Mouse (Mus musculus): ENCODE measurements around the gene Ccnk.

- no peak for TF ChIP-seq CTCF (IDR thresholded peaks at IDR 0.05; ENCODE audit: low read depth, low read length)
- TF ChIP-seq POLR2A (IDR thresholded peaks at IDR 0.05; ENCODE audit: borderline replicate concordance, low read depth, low read length) = no peak
Measured at GRCm38 (mm10) chr12:108181716-108182115, 2.3 kb downstream of the Ccnk start.
